Mouse (Mus musculus): ENCODE data around the gene Litaf. TPM values are rescaled to one million over a fixed set of nuclear protein-coding genes. Genes with fewer than 3 reads are reported as not detected.
A peak's percentile ranks its signal among the peaks of the same experiment; 100 is the strongest.

Litaf gene
- total and polyA plus RNA-seq, 2 experiments from 2014 or later: 28.2 to 31.6 TPM

DNA sequence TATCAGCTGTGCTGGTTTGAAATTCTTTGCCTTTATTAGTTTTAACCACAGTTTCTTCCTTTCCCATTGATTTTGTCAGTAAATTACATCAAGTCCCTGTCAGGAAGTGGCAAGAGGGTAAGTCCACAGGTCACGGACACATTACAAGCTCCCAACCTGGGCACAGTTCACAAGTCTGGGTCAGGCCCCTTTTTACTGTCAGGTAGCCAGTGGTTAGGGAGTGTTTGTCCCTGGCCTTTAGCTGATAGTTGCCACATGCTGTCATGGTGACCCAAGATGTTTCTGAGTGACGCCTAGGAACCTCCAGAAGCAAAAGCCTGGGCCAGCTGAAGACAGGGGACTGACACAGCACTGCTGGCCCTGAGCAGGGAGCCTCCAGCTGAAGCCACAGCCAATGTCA lies 54.8 kb downstream of the Litaf start:
- TF ChIP-seq CTCF (IDR thresholded peaks at IDR 0.05; ENCODE audit: low read depth): no peak
- Histone ChIP-seq H3K4me3 (ENCODE audit: low read length) (no peak overlapping the region), H3K27ac (no peak overlapping the region), H3K9me3 (ENCODE audit: low read length) (no peaks in the 10 kb centered on the region), H3K4me1 (ENCODE audit: insufficient read depth, low read length) (0 out of 2 replicates have a peak, but pooled peaks cover 5% of the 10 kb centered on the region), H3K4me2 (ENCODE audit: low read depth, low read length) (no peak overlapping the region), H3K36me3 (ENCODE audit: insufficient read depth, low read length) (no peaks in the 10 kb centered on the region), H3K9ac (replicated peaks; ENCODE audit: low read length) (no peak overlapping the region), H3K27me3 (ENCODE audit: insufficient read depth, low read length) (no peaks in the 10 kb centered on the region)
- DNase-seq (ENCODE audit: low spot score) (no peak), ATAC-seq (no peak)
- 79% methylated on average over 2 of the region's 2 CpGs for WGBS

DNA sequence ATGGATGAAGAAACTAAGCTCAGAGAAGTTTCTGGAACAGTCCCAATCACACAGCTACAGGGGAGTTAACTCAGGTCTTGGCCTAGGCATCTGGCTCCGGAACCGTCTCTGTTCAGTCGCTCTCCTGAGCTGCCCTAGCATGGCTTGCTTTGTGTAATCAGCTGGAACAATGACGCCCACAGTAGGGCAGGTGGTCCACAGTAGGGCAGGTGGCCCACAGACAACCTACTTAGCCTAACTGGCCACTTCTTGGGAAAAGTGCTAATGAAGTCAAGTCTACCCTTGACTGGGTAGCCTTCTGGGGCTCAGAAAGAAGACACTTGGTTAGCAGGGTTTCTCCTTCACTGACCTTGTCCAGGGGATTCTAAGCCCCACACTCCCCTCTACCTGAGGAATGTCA lies 55.7 kb downstream of the Litaf start:
- H3K9me3 ChIP-seq (ENCODE audit: low read length): no peaks in the 10 kb centered on the region
- no peak overlapping the region for H3K27ac ChIP-seq
- no peaks in the 10 kb centered on the region for H3K36me3 ChIP-seq (ENCODE audit: insufficient read depth, low read length)
- no peak overlapping the region for H3K9ac ChIP-seq (replicated peaks; ENCODE audit: low read length)
- WGBS: 90% methylated on average over 4 of the region's 4 CpGs
- H3K4me1 ChIP-seq (ENCODE audit: insufficient read depth, low read length): 0 out of 2 replicates have a peak, but pooled peaks cover 5% of the 10 kb centered on the region
- no peak for TF ChIP-seq CTCF (IDR thresholded peaks at IDR 0.05; ENCODE audit: low read depth)
- ATAC-seq (no peak), DNase-seq (ENCODE audit: low spot score) (no peak)
- H3K4me2 ChIP-seq (ENCODE audit: low read depth, low read length): no peak overlapping the region
- no peak overlapping the region for H3K4me3 ChIP-seq (ENCODE audit: low read length)
- no peaks in the 10 kb centered on the region for H3K27me3 ChIP-seq (ENCODE audit: insufficient read depth, low read length)

DNA sequence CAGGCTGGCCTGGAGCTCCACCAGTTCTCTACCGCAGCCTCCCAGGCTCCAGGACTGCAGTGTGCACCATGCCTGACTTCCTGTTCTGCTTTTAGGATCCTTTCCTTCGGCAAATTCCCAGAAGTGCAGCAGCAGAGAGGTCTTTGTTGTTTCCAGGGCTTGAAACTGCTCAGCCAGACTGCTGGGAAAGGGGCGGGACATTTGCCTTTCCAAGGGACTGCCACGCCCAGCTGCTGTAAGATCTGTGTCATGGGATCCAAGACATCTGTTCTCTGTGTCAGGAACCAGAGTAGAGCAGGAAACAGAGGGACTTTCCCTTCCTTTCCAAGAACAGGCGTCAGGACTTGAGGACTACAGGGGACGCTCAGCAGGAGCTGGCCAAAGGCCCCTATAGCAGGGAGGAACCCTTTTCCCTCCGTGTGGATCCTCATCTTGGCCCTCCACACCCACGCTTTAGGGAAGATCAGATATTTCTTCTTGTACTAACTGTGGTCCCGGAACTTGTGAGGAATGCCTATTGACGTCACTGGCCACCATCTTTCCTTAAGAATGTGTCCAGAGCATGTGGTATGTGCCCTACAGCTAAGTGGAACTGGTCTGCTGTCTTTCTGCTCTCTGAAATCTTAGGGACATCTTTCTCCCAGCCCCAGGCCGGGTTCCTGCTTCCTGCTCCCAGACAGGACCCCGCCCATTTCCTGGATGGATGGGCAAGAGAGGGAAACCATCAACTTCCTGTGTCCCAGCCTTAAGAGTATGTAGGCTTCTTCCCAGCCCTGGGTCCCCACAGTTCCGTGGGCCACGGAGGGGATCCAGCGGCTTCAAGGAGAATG lies 57.6 kb downstream of the Litaf start:
- Histone ChIP-seq H3K36me3 (ENCODE audit: insufficient read depth, low read length) (no peaks in the 10 kb centered on the region), H3K4me1 (ENCODE audit: insufficient read depth, low read length) (0 out of 2 replicates have a peak, but pooled peaks cover 5% of the 10 kb centered on the region), H3K4me3 (ENCODE audit: low read length) (no peak overlapping the region), H3K27me3 (ENCODE audit: insufficient read depth, low read length) (no peaks in the 10 kb centered on the region), H3K27ac (peak overlapping the region; percentile 71), H3K4me2 (ENCODE audit: low read depth, low read length) (no peak overlapping the region), H3K9me3 (ENCODE audit: low read length) (no peaks in the 10 kb centered on the region), H3K9ac (replicated peaks; ENCODE audit: low read length) (no peak overlapping the region)
- no peak for TF ChIP-seq CTCF (IDR thresholded peaks at IDR 0.05; ENCODE audit: low read depth)
- WGBS: 41% methylated on average over 15 of the region's 15 CpGs
- peak; percentile 72 for DNase-seq (ENCODE audit: low spot score)
- peak; percentile 75 for ATAC-seq

DNA sequence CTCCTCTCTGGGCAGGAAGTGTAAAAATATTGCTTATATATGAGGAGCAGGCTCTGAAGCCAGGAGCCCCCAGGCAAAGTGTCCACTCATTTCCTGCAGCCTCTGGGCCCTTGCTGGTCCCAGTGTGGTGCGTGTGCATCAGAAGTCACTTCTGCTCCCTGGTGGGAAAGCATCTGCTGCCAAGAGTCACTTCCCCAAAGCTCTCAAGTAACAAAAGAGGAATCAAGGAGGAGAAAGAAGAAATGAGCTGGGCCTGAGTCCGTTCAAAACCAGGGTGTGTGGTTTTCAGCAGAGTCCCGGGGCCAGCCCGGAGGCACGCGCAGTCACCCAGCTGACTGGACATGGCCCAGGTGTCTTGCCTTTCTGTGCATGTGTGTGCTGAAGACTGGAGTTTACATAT lies 59.9 kb downstream of the Litaf start:
- H3K36me3 ChIP-seq (ENCODE audit: insufficient read depth, low read length): no peaks in the 10 kb centered on the region
- WGBS: 62% methylated on average over 6 of the region's 6 CpGs
- no peak for DNase-seq (ENCODE audit: low spot score)
- H3K4me1 ChIP-seq (ENCODE audit: insufficient read depth, low read length): 0 out of 2 replicates have a peak, but pooled peaks cover 5% of the 10 kb centered on the region
- H3K4me3 ChIP-seq (ENCODE audit: low read length): no peak overlapping the region
- ATAC-seq: no peak
- no peak overlapping the region for H3K4me2 ChIP-seq (ENCODE audit: low read depth, low read length)
- no peaks in the 10 kb centered on the region for H3K9me3 ChIP-seq (ENCODE audit: low read length)
- no peak for TF ChIP-seq CTCF (IDR thresholded peaks at IDR 0.05; ENCODE audit: low read depth)
- H3K27me3 ChIP-seq (ENCODE audit: insufficient read depth, low read length): no peaks in the 10 kb centered on the region
- H3K9ac ChIP-seq (replicated peaks; ENCODE audit: low read length): no peak overlapping the region
- peak overlapping the region; percentile 26; the same call in 1 of the 2 replicates for H3K27ac ChIP-seq

- no peak for DNase-seq (ENCODE audit: low spot score)
- TF ChIP-seq CTCF (IDR thresholded peaks at IDR 0.05; ENCODE audit: low read depth): no peak
- Histone ChIP-seq H3K9ac (replicated peaks; ENCODE audit: low read length) (no peak overlapping the region), H3K27ac (no peak overlapping the region), H3K9me3 (ENCODE audit: low read length) (no peaks in the 10 kb centered on the region), H3K4me1 (ENCODE audit: insufficient read depth, low read length) (no peaks in the 10 kb centered on the region), H3K36me3 (ENCODE audit: insufficient read depth, low read length) (no peaks in the 10 kb centered on the region), H3K27me3 (ENCODE audit: insufficient read depth, low read length) (no peaks in the 10 kb centered on the region), H3K4me3 (ENCODE audit: low read length) (no peak overlapping the region), H3K4me2 (ENCODE audit: low read depth, low read length) (no peak overlapping the region)
- 92% methylated on average over 7 of the region's 7 CpGs for WGBS
- ATAC-seq: no peak
Observed at GRCm38 (mm10) chr16:11001703-11002659, 64.0 kb downstream of the Litaf start.

- Histone ChIP-seq H3K4me1 (ENCODE audit: insufficient read depth, low read length) (no peaks in the 10 kb centered on the region), H3K9me3 (ENCODE audit: low read length) (no peaks in the 10 kb centered on the region), H3K9ac (replicated peaks; ENCODE audit: low read length) (no peak overlapping the region), H3K4me2 (ENCODE audit: low read depth, low read length) (no peak overlapping the region), H3K27ac (no peak overlapping the region), H3K27me3 (ENCODE audit: insufficient read depth, low read length) (no peaks in the 10 kb centered on the region), H3K4me3 (ENCODE audit: low read length) (no peak overlapping the region), H3K36me3 (ENCODE audit: insufficient read depth, low read length) (no peaks in the 10 kb centered on the region)
- TF ChIP-seq CTCF (IDR thresholded peaks at IDR 0.05; ENCODE audit: low read depth): no peak
- 67% methylated on average over 3 of the region's 3 CpGs for WGBS
- DNase-seq (ENCODE audit: low spot score) (no peak), ATAC-seq (no peak)
Observed at GRCm38 (mm10) chr16:10999809-11000208, 66.1 kb downstream of the Litaf start.

Data from hindbrain, postnatal 0 days (tissue).